20 mouse cellular contexts compared by ENCODE assay signal in genomic region chr9:46621851-46622250, GRCm38 (mm10).
DNase-seq lines count a peak whose midpoint lies in the region; ATAC-seq and TF ChIP-seq lines count a peak whose summit lies in the region.
"Had no signal": no experiment of that assay in that cellular context is flagged by ENCODE, and none has a peak within 500 bp of the region (broad histone marks: within the 10 kb centered on the region; RNA-seq: fewer than 3 reads in every experiment).

No protein-coding gene starts in this region.

- no peak overlapping the region for H3K9ac ChIP-seq in embryonic facial prominence, embryonic 14.5 days (ENCODE audit: low read depth, low read length)
- no peak overlapping the region for H3K9ac ChIP-seq in kidney, embryonic 16.5 days (replicated peaks; ENCODE audit: low read length)
- H3K9ac ChIP-seq: embryonic facial prominence, embryonic 13.5 days; forebrain, embryonic 13.5 days; forebrain, embryonic 15.5 days; forebrain, postnatal 0 days had no signal

- no peaks in the 10 kb centered on the region for H3K9me3 ChIP-seq in embryonic facial prominence, embryonic 14.5 days (ENCODE audit: control insufficient read depth, low read length)
- no peaks in the 10 kb centered on the region for H3K9me3 ChIP-seq in embryonic facial prominence, embryonic 10.5 days
- H3K9me3 ChIP-seq in kidney, embryonic 16.5 days (ENCODE audit: low read length): no peaks in the 10 kb centered on the region
- H3K9me3 ChIP-seq: embryonic facial prominence, embryonic 13.5 days; forebrain, embryonic 13.5 days; forebrain, embryonic 15.5 days had no signal

- no peak overlapping the region for H3K4me2 ChIP-seq in embryonic facial prominence, embryonic 14.5 days (ENCODE audit: low read depth, low read length)
- no peak overlapping the region for H3K4me2 ChIP-seq in kidney, embryonic 16.5 days (replicated peaks; ENCODE audit: low read depth, low read length)
- H3K4me2 ChIP-seq: embryonic facial prominence, embryonic 13.5 days; forebrain, embryonic 13.5 days; forebrain, embryonic 15.5 days had no signal

- 90% methylated on average over 6 of the region's 6 CpGs for WGBS in embryonic facial prominence, embryonic 14.5 days
- 91% methylated on average over 6 of the region's 6 CpGs for WGBS in embryonic facial prominence, embryonic 10.5 days
- WGBS in kidney, embryonic 16.5 days: 92% methylated on average over 6 of the region's 6 CpGs

- peaks cover 4% of the 10 kb centered on the region; the same call in 1 of the 2 replicates for H3K4me1 ChIP-seq in embryonic facial prominence, embryonic 14.5 days (ENCODE audit: control insufficient read depth, insufficient read depth, low read length)
- no peaks in the 10 kb centered on the region for H3K4me1 ChIP-seq in embryonic facial prominence, embryonic 10.5 days
- H3K4me1 ChIP-seq in testis, adult 2 months (ENCODE audit: control insufficient read depth, insufficient read depth, low read length): peaks cover 5% of the 10 kb centered on the region
- no peaks in the 10 kb centered on the region for H3K4me1 ChIP-seq in kidney, embryonic 16.5 days (ENCODE audit: insufficient read depth, low read length)
- H3K4me1 ChIP-seq: forebrain, embryonic 15.5 days had no signal

- no peaks in the 10 kb centered on the region for H3K36me3 ChIP-seq in embryonic facial prominence, embryonic 14.5 days (ENCODE audit: control insufficient read depth, insufficient read depth, low read length)
- no peaks in the 10 kb centered on the region for H3K36me3 ChIP-seq in embryonic facial prominence, embryonic 10.5 days (replicated peaks)
- H3K36me3 ChIP-seq in testis, adult 2 months (ENCODE audit: control insufficient read depth, insufficient read depth, low read length): no peaks in the 10 kb centered on the region
- no peaks in the 10 kb centered on the region for H3K36me3 ChIP-seq in kidney, embryonic 16.5 days (ENCODE audit: insufficient read depth, low read length)
- H3K36me3 ChIP-seq: embryonic facial prominence, embryonic 13.5 days; forebrain, embryonic 15.5 days had no signal

- no peak for TF ChIP-seq CTCF in testis, adult 2 months (IDR thresholded peaks at IDR 0.05; ENCODE audit: control insufficient read depth, insufficient read depth, insufficient replicate concordance, low read depth, low read length)

- no peak overlapping the region for H3K4me3 ChIP-seq in embryonic facial prominence, embryonic 14.5 days (ENCODE audit: low read depth, low read length)
- H3K4me3 ChIP-seq in embryonic facial prominence, embryonic 10.5 days: no peak overlapping the region
- peak overlapping the region; percentile 47; the same call in 1 of the 2 replicates for H3K4me3 ChIP-seq in testis, adult 2 months (ENCODE audit: control insufficient read depth, low read depth, low read length)
- H3K4me3 ChIP-seq in kidney, embryonic 16.5 days (ENCODE audit: low read length): no peak overlapping the region
- H3K4me3 ChIP-seq: embryonic facial prominence, embryonic 13.5 days; forebrain, embryonic 13.5 days; forebrain, embryonic 15.5 days had no signal

- no peak overlapping the region for H3K27ac ChIP-seq in embryonic facial prominence, embryonic 14.5 days (replicated peaks; ENCODE audit: low read depth, low read length)
- no peak overlapping the region for H3K27ac ChIP-seq in embryonic facial prominence, embryonic 10.5 days (replicated peaks)
- no peak overlapping the region for H3K27ac ChIP-seq in testis, adult 2 months (ENCODE audit: control insufficient read depth, insufficient read depth, low read depth, low read length)
- H3K27ac ChIP-seq in kidney, embryonic 16.5 days (ENCODE audit: low read length): no peak overlapping the region
- H3K27ac ChIP-seq: embryonic facial prominence, embryonic 13.5 days; forebrain, embryonic 13.5 days; forebrain, embryonic 15.5 days had no signal

- ATAC-seq in embryonic facial prominence, embryonic 14.5 days (ENCODE audit: low read depth): peak; percentile 12; the same call in 1 of the 2 replicates
- ATAC-seq in kidney, embryonic 16.5 days (ENCODE audit: low FRiP score, low TSS enrichment): no peak
- ATAC-seq: forebrain, embryonic 13.5 days; forebrain, embryonic 15.5 days had no signal

- no peaks in the 10 kb centered on the region for H3K27me3 ChIP-seq in embryonic facial prominence, embryonic 14.5 days (replicated peaks; ENCODE audit: control insufficient read depth, insufficient read depth, low read length)
- no peaks in the 10 kb centered on the region for H3K27me3 ChIP-seq in embryonic facial prominence, embryonic 10.5 days (replicated peaks; ENCODE audit: low read depth, poor library complexity, severe bottlenecking)
- H3K27me3 ChIP-seq in testis, adult 2 months (ENCODE audit: control insufficient read depth, insufficient read depth, low read length): no peaks in the 10 kb centered on the region
- no peaks in the 10 kb centered on the region for H3K27me3 ChIP-seq in kidney, embryonic 16.5 days (ENCODE audit: insufficient read depth, low read length)
- H3K27me3 ChIP-seq: embryonic facial prominence, embryonic 13.5 days; forebrain, embryonic 15.5 days had no signal

- TF ChIP-seq POLR2A in testis, adult 2 months (IDR thresholded peaks at IDR 0.05; ENCODE audit: control insufficient read depth, low read depth, low read length): no peak; the same call in 1 of the 2 replicates

- DNase-seq in embryonic facial prominence, embryonic 14.5 days (ENCODE audit: low spot score): no peak
- no peak for DNase-seq in embryonic facial prominence, embryonic 10.5 days (ENCODE audit: low spot score)
- no peak for DNase-seq in testis, postnatal 14 days (ENCODE audit: low spot score)
- peak; percentile 41 for DNase-seq in ES-CJ7 (ENCODE audit: low read depth, low spot score)
- peak; percentile 59 for DNase-seq in ZHBTc4 (ENCODE audit: low read depth, low spot score)
- DNase-seq in adrenal gland, adult 2 months: no peak
- DNase-seq: adrenal gland, adult 8-10 months; adrenal gland, postnatal 14 days; adrenal gland, postnatal 36 days; cerebellum, adult 11-12 months; cerebellum, adult 2 months; cerebellum, adult 9-10 months; cerebellum, postnatal 10 days; cerebellum, postnatal 25 days had no signal

Comparison
In these comparisons a context has a peak if more than half of its experiments do, and no peak if none do; other contexts are left out.
1. DNase-seq: peak in ES-CJ7 (single experiment) and ZHBTc4 (single experiment); none in embryonic facial prominence, embryonic 14.5 days (single experiment), embryonic facial prominence, embryonic 10.5 days (single experiment), testis, postnatal 14 days (single experiment) and adrenal gland, adult 2 months (single experiment).